Mouse (Mus musculus) embryonic facial prominence, embryonic 11.5 days (tissue): ENCODE measurements around the gene Csf2rb2. TPM values are rescaled to one million over a fixed set of nuclear protein-coding genes. Genes with fewer than 3 reads are reported as not detected.

ENCODE experiments used
- ATAC-seq: fragments of 200-750 bp; cut with Nextera tagmentation; replicated peaks from 2 replicates; pipeline ENCODE4 v1.8.0; 2017; ENCODE audit warnings: low read depth; ENCODE audit not compliant: insufficient number of reproducible peaks, low FRiP score, low TSS enrichment
- DNase-seq: peaks from one replicate; pipeline ENCODE4 v3.0.0-alpha.2; 2015; ENCODE audit warnings: low spot score
- H3K27ac ChIP-seq: fragments of 300-500 bp; sonication (generic); replicated peaks from 2 replicates; pipeline ENCODE4 v1.5.1; 2014; ENCODE audit warnings: mild to moderate bottlenecking, low read depth, low read length, control low read depth
- H3K27me3 ChIP-seq: fragments of 300-500 bp; sonication (generic); 2 replicates; pipeline ENCODE4 v1.6.1; 2014; ENCODE audit warnings: mild to moderate bottlenecking, low read length, moderate library complexity, mixed read lengths; ENCODE audit not compliant: control insufficient read depth, insufficient read depth
- H3K36me3 ChIP-seq: fragments of 300-500 bp; sonication (generic); replicated peaks from 2 replicates; pipeline ENCODE4 v1.6.1; 2014; ENCODE audit warnings: low read depth, mild to moderate bottlenecking, low read length, moderate library complexity, mixed read lengths; ENCODE audit not compliant: control insufficient read depth, insufficient read depth
- H3K4me1 ChIP-seq: fragments of 300-500 bp; sonication (generic); 2 replicates; pipeline ENCODE4 v1.6.1; 2014; ENCODE audit warnings: low read length, mixed read lengths; ENCODE audit not compliant: control insufficient read depth, insufficient read depth
- H3K4me2 ChIP-seq: fragments of 300-500 bp; sonication (generic); 2 replicates; pipeline ENCODE4 v1.6.1; 2014; ENCODE audit warnings: low read depth, mild to moderate bottlenecking, control low read depth, low read length, moderate library complexity
- H3K4me3 ChIP-seq: fragments of 300-500 bp; sonication (generic); 2 replicates; pipeline ENCODE4 v1.5.1; 2014; ENCODE audit warnings: low read depth, low read length, control low read depth
- H3K9ac ChIP-seq: fragments of 300-500 bp; sonication (generic); replicated peaks from 2 replicates; pipeline ENCODE4 v1.6.1; 2014; ENCODE audit warnings: mild to moderate bottlenecking, control low read depth, low read length
- H3K9me3 ChIP-seq: fragments of 300-500 bp; sonication (generic); replicated peaks from 2 replicates; pipeline ENCODE4 v1.6.1; 2016; ENCODE audit warnings: mild to moderate bottlenecking, low read length, inconsistent platforms, mixed read lengths; ENCODE audit not compliant: control insufficient read depth
- WGBS: fragments of 180-500 bp; shearing (Covaris S2); extraction: QIAGEN DNeasy Blood & Tissue Kit; methylation state at CpG from one replicate; pipeline ENCODE4 v1.1.7; 2014; 5-methylcytosine and 5-hydroxymethylcytosine counted together
- microRNA-seq: library from miRNA; unstranded; fragments of <30 nt; microRNA quantifications from one replicate; pipeline ENCODE4, GENCODE M21; 2016; ENCODE audit warnings: borderline number of aligned reads
- polyA plus RNA-seq: library from polyadenylated mRNA; unstranded; fragments of >200 nt; fragmentation: Nextera tagmentation; extraction: Ambion mirVana; gene quantifications from 2 replicates; pipeline ENCODE4 v1.2.1, GENCODE M21; 2014

Csf2rb2 gene
- polyA plus RNA-seq, 1 experiment from 2014 or later = 0.38 TPM

GRCm38 (mm10) chr15:78234823-78235509, 70.6 kb downstream of the Csf2rb2 start:
- Histone ChIP-seq H3K4me3 (no peak overlapping the region), H3K9ac (no peak overlapping the region), H3K36me3 (no peaks in the 10 kb centered on the region), H3K4me2 (no peak overlapping the region), H3K27me3 (no peaks in the 10 kb centered on the region), H3K4me1 (no peaks in the 10 kb centered on the region), H3K9me3 (no peaks in the 10 kb centered on the region), H3K27ac (no peak overlapping the region)
- ATAC-seq (no peak), DNase-seq (no peak)
- WGBS = 76% methylated on average over 5 of the region's 5 CpGs

Small RNA genes within 50 kb of the gene (microRNA-seq; reads per million reads assigned to microRNA genes)
- gene Mir7676-1 (not detected), gene Mir7676-2 (not detected)

Other genes starting within 250 kb of the Csf2rb2 start
- gene Cacng2, start 185.7 kb downstream of the Csf2rb2 start, polyA plus RNA-seq = 0.18 and 0.25 TPM in 2 replicates
- 111 and 115 TPM in 2 replicates for gene Ift27, start 131.6 kb downstream of the Csf2rb2 start, polyA plus RNA-seq
- gene Pvalb, start 99.3 kb downstream of the Csf2rb2 start, polyA plus RNA-seq = 0.22 TPM in 1 of 2 replicates, not detected in the other
- gene Ncf4, start 60.9 kb downstream of the Csf2rb2 start, polyA plus RNA-seq = 6.2 and 7.9 TPM in 2 replicates
- gene Csf2rb, start 20.0 kb upstream of the Csf2rb2 start, polyA plus RNA-seq = 1.2 and 1.6 TPM in 2 replicates
- gene Tex33, start 90.2 kb upstream of the Csf2rb2 start, polyA plus RNA-seq = not detected in 2 replicates
- gene Tst, start 100.2 kb upstream of the Csf2rb2 start, polyA plus RNA-seq = 9.7 and 10.1 TPM in 2 replicates
- gene Mpst, start 100.7 kb upstream of the Csf2rb2 start, polyA plus RNA-seq = 2.3 and 2.5 TPM in 2 replicates
- 36.0 and 47.5 TPM in 2 replicates for gene Kctd17, start 122.8 kb upstream of the Csf2rb2 start, polyA plus RNA-seq
- 0.21 and 0.49 TPM in 2 replicates for gene Tmprss6, start 162.9 kb upstream of the Csf2rb2 start, polyA plus RNA-seq
- 0.17 TPM in 1 of 2 replicates, not detected in the other for gene Il2rb, start 189.6 kb upstream of the Csf2rb2 start, polyA plus RNA-seq
- gene C1qtnf6, start 225.7 kb upstream of the Csf2rb2 start, polyA plus RNA-seq = 15.2 and 18.8 TPM in 2 replicates
- not detected in 2 replicates for gene Sstr3, start 239.0 kb upstream of the Csf2rb2 start, polyA plus RNA-seq